Mouse (Mus musculus) kidney, embryonic 16.5 days (tissue): Measurements from ENCODE around the gene Pom121l12. TPM values are rescaled to one million over a fixed set of nuclear protein-coding genes. Genes with fewer than 3 reads are reported as not detected.

ENCODE experiments used
- ATAC-seq: fragments of 200-750 bp; cut with Nextera tagmentation; 2 replicates; pipeline ENCODE4 v1.8.0; 2017; ENCODE audit warnings: moderate TSS enrichment; ENCODE audit not compliant: low FRiP score, low TSS enrichment
- H3K27ac ChIP-seq: fragments of 300-500 bp; sonication (generic); 2 replicates; pipeline ENCODE4 v1.5.1; 2014; ENCODE audit warnings: low read length
- H3K27me3 ChIP-seq: fragments of 300-500 bp; sonication (generic); 2 replicates; pipeline ENCODE4 v1.6.1; 2014; ENCODE audit warnings: low read length, control low read depth, mixed read lengths; ENCODE audit not compliant: insufficient read depth
- H3K36me3 ChIP-seq: fragments of 300-500 bp; sonication (generic); 2 replicates; pipeline ENCODE4 v1.6.1; 2014; ENCODE audit warnings: low read length, control low read depth, mixed read lengths; ENCODE audit not compliant: insufficient read depth
- H3K4me1 ChIP-seq: fragments of 300-500 bp; sonication (generic); 2 replicates; pipeline ENCODE4 v1.6.1; 2014; ENCODE audit warnings: low read length, control low read depth, mixed read lengths; ENCODE audit not compliant: insufficient read depth
- H3K4me2 ChIP-seq: fragments of 300-500 bp; sonication (generic); replicated peaks from 2 replicates; pipeline ENCODE4 v1.6.1; 2014; ENCODE audit warnings: low read depth, low read length
- H3K4me3 ChIP-seq: fragments of 300-500 bp; sonication (generic); 2 replicates; pipeline ENCODE4 v1.5.1; 2014; ENCODE audit warnings: mild to moderate bottlenecking, low read length
- H3K9ac ChIP-seq: fragments of 300-500 bp; sonication (generic); replicated peaks from 2 replicates; pipeline ENCODE4 v1.6.1; 2014; ENCODE audit warnings: low read length
- H3K9me3 ChIP-seq: fragments of 300-500 bp; sonication (generic); 2 replicates; pipeline ENCODE4 v1.6.1; 2016; ENCODE audit warnings: low read length, control low read depth
- WGBS: fragments of 180-500 bp; shearing (Covaris S2); extraction: QIAGEN DNeasy Blood & Tissue Kit; methylation state at CpG from one replicate; pipeline ENCODE4 v1.1.7; 2014; 5-methylcytosine and 5-hydroxymethylcytosine counted together
- polyA plus RNA-seq: library from polyadenylated mRNA; unstranded; fragments of >200 nt; fragmentation: Nextera tagmentation; extraction: Ambion mirVana; gene quantifications from 2 replicates; pipeline ENCODE4 v1.2.1, GENCODE M21; 2015

Pom121l12 gene
- polyA plus RNA-seq = not detected in 2 replicates

DNA sequence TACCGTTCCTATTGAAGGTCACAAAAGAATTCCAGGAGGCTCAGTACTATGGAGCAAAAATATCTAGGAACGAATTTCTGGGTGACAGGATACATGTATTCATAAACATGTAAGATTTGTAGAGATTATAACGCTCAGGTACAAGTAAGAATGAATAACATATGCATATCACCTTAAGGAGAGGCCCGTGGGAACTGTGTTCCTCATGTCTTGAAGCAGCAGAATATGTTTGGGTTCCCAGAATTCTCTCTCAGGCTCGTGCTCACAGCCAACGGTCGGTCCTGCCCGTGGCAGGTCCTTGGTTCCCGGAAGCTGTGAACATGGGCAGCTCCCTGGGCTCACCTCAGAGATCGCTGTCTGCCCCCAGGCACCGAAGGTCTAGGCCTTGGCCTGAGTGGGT lies at the start of gene Pom121l12:
Gene Pom121l12 (plus strand): TSS at position 301 of the 400 bp plus-strand sequence.
- Histone ChIP-seq H3K4me3 (no peak within 1 kb of the TSS), H3K4me1 (no peaks in the 10 kb centered on the region), H3K9ac (no peak within 1 kb of the TSS), H3K9me3 (no peaks in the 10 kb centered on the region), H3K27me3 (no peaks in the 10 kb centered on the region), H3K36me3 (no peaks in the 10 kb centered on the region), H3K27ac (no peak within 1 kb of the TSS), H3K4me2 (no peak within 1 kb of the TSS)
- no peak for ATAC-seq
- 87% methylated on average over 11 of the region's 11 CpGs for WGBS

DNA sequence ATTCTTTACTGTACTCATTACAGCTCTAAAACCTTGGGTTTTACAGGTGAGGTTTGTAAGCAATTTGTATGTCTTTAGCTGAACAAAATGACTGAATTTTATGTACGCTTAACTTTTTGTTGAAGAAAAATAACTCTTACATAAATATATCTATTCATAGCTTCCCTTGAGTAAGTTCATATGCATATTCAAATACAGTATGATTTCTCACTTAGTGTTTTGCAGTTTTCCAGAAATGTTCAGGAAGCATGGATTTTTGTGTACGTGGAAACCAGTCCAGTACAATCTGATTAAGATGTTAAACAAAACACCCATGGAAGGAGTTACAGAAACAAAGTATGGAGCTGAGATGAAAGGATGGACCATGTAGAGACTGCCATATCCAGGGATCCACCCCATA lies 12.8 kb downstream of the Pom121l12 start:
- no peak overlapping the region for H3K4me2 ChIP-seq
- no peaks in the 10 kb centered on the region for H3K4me1 ChIP-seq
- no peaks in the 10 kb centered on the region; the same call in 1 of the 2 replicates for H3K9me3 ChIP-seq
- H3K27me3 ChIP-seq = no peaks in the 10 kb centered on the region
- 94% methylated on average over 2 of the region's 2 CpGs for WGBS
- no peak overlapping the region for H3K4me3 ChIP-seq
- H3K27ac ChIP-seq = no peak overlapping the region
- H3K9ac ChIP-seq = no peak overlapping the region
- no peaks in the 10 kb centered on the region for H3K36me3 ChIP-seq
- no peak for ATAC-seq
